Mouse (Mus musculus) right cerebral cortex, postnatal 14 days (tissue): Measurements from ENCODE around the gene Npc2.

ENCODE experiments used
- DNase-seq: peaks from one replicate; pipeline ENCODE4 v3.0.0; 2022

Gene Npc2

GRCm38 (mm10) chr12:84726391-84726790 lies 46.6 kb downstream of the Npc2 start:
- no peak for DNase-seq

GRCm38 (mm10) chr12:84718462-84719244 lies 54.3 kb downstream of the Npc2 start:
- DNase-seq = no peak

- no peak for DNase-seq
Observed at GRCm38 (mm10) chr12:84714578-84714977, 58.4 kb downstream of the Npc2 start.

- DNase-seq = no peak
Observed at GRCm38 (mm10) chr12:84709842-84710439, 63.0 kb downstream of the Npc2 start.

GRCm38 (mm10) chr12:84707804-84708203 lies 65.1 kb downstream of the Npc2 start:
- no peak for DNase-seq

GRCm38 (mm10) chr12:84706886-84707285 lies 66.1 kb downstream of the Npc2 start:
- no peak for DNase-seq
